Mouse (Mus musculus) heart, embryonic 13.5 days (tissue): ENCODE measurements around the gene Zfp982. TPM values are rescaled to one million over a fixed set of nuclear protein-coding genes. Genes with fewer than 3 reads are reported as not detected.
A peak's percentile ranks its signal among the peaks of the same experiment; 100 is the strongest.
"Not testable (repeated sequence)": the region's sequence is repeated elsewhere in the genome, so short reads cannot be mapped to it uniquely, and the experiment has no call there.

Source experiments
- ATAC-seq: fragments of 200-750 bp; cut with Nextera tagmentation; 2 replicates; pipeline ENCODE4 v1.8.0; 2017; ENCODE audit warnings: moderate TSS enrichment; ENCODE audit not compliant: insufficient number of reproducible peaks, low FRiP score, low TSS enrichment; ENCODE audit errors: extremely low read depth
- H3K27ac ChIP-seq: fragments of 300-500 bp; sonication (generic); replicated peaks from 2 replicates; pipeline ENCODE4 v1.5.1; 2015; ENCODE audit warnings: moderate library complexity, mild to moderate bottlenecking, inconsistent platforms
- H3K27me3 ChIP-seq: fragments of 300-500 bp; sonication (generic); replicated peaks from 2 replicates; pipeline ENCODE4 v1.6.1; 2015; ENCODE audit warnings: mild to moderate bottlenecking, inconsistent platforms
- H3K36me3 ChIP-seq: fragments of 300-500 bp; sonication (generic); 2 replicates; pipeline ENCODE4 v1.6.1; 2015; ENCODE audit warnings: mild to moderate bottlenecking, inconsistent platforms
- H3K4me1 ChIP-seq: fragments of 300-500 bp; sonication (generic); 2 replicates; pipeline ENCODE4 v1.6.1; 2015; ENCODE audit warnings: inconsistent platforms
- H3K4me2 ChIP-seq: fragments of 300-500 bp; sonication (generic); 2 replicates; pipeline ENCODE4 v1.6.1; 2015; ENCODE audit warnings: inconsistent platforms, mild to moderate bottlenecking, moderate library complexity
- H3K4me3 ChIP-seq: fragments of 300-500 bp; sonication (generic); 2 replicates; pipeline ENCODE4 v1.5.1; 2015; ENCODE audit warnings: moderate library complexity, mild to moderate bottlenecking, inconsistent platforms
- H3K9ac ChIP-seq: fragments of 300-500 bp; sonication (generic); 2 replicates; pipeline ENCODE4 v1.6.1; 2015; ENCODE audit warnings: inconsistent platforms, mild to moderate bottlenecking, moderate library complexity
- H3K9me3 ChIP-seq: fragments of 300-500 bp; sonication (generic); 2 replicates; pipeline ENCODE4 v1.6.1; 2016; ENCODE audit warnings: inconsistent platforms
- WGBS: fragments of 180-500 bp; shearing (Covaris S2); methylation state at CpG from one replicate; pipeline ENCODE4 v1.1.7; 2015; ENCODE audit warnings: mixed read lengths; 5-methylcytosine and 5-hydroxymethylcytosine counted together
- polyA plus RNA-seq: library from polyadenylated mRNA; unstranded; fragments of >200 nt; fragmentation: Nextera tagmentation; extraction: Ambion mirVana; gene quantifications from 2 replicates; pipeline ENCODE4 v1.2.1, GENCODE M21; 2015

The Zfp982 gene
- 5.4 and 5.5 TPM in 2 replicates for polyA plus RNA-seq

DNA sequence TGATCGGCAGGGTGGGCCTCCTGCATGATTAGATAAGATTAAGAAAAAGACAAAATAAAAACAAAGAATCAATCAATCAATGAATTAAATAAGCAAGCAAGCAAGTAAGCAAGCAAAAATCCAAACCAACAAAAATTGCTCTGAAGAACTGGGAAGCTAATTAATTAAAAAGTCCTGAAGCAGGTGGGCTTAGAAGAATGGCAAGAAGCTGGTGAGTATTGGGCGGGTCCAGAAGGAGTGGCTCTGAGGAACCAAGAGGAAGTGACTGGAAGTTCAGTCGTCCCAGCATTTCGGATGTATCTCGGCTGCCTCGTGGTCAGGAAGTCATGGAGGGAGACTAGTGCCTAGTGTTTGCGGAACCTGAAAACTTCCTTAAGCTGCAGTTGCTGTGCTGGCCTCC lies at the start of gene Zfp982:
Gene Zfp982 (plus strand): TSS at position 301 of the 400 bp plus-strand sequence.
- not testable (repeated sequence) for H3K9ac ChIP-seq, ATAC-seq, H3K27ac ChIP-seq, H3K27me3 ChIP-seq, H3K4me3 ChIP-seq, H3K4me2 ChIP-seq, H3K4me1 ChIP-seq
- WGBS: 69% methylated on average over 7 of the region's 7 CpGs
- Histone ChIP-seq H3K36me3 (peaks cover 33% of the 10 kb centered on the region), H3K9me3 (peaks cover 59% of the 10 kb centered on the region)

DNA sequence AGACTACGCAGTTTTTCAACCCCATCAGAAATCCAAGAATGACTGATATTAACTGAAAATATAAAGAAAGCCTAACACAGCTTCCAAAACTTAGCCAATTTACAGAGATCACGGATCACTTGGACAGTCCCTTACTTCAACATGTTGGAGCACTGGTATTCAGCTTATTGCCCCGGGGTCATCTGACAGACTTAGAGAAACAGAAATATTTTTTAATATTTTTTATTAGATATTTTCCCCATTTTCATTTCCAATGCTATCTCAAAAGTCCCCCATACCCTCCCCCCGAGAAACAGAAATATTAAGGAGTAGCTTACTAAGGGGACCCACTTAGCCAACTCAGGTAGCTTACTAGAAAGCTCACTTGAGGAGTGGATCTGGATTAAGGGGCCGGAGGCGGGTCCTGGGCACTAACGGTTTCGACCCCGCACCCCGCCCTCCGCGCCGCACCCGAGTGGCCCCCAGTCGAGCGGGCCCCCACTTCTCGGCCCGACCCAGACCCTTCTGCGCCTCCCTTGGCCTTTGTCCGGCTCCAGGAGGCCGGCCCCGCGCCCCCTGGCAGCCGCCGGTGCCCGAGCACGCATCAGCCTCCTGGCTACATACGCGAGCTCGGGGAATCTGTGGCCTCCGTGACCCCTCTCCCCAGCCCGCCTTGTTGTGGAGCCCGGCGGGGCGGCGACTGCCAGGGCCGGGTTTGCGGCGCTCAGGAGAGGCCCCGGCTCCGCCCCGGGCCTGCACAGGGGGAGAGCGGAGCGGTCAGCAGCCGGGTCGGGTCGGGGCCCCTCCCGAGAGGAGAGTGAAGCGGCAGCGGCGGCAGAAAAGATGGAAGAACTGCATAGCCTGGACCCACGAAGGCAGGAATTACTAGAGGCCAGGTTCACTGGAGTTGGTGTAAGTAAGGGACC lies 49.3 kb upstream of the Zfp982 start:
- Histone ChIP-seq H3K27ac (peak overlapping the region; percentile 84), H3K9ac (peak overlapping the region; percentile 93), H3K4me2 (peak overlapping the region; percentile 89), H3K4me3 (peak overlapping the region; percentile 62)
- ATAC-seq: peak; percentile 83
- H3K36me3 ChIP-seq, H3K27me3 ChIP-seq, H3K4me1 ChIP-seq, H3K9me3 ChIP-seq: not testable (repeated sequence)
- 5% methylated on average over 52 of the region's 52 CpGs for WGBS

DNA sequence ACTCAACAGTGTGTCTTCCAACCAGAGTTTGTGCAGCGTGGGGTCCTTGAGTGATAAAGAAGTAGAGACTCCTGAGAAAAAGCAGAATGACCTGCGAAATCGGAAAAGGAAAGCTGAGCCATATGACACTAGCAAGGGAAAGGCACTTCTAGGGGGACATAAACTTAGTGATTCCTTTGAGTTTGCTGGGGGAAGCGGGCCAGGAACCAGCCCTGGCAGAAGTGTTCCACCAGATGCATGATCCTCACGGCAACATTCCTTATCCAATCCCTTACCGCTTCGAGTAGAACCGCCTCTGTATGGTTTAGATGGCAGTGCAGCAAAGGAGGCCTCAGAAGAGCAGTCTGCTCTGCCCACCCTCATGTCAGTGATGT lies 48.7 kb upstream of the Zfp982 start:
- H3K9me3 ChIP-seq, H3K27me3 ChIP-seq, H3K36me3 ChIP-seq, H3K4me1 ChIP-seq, ATAC-seq: not testable (repeated sequence)
- peak overlapping the region; percentile 89 for H3K4me2 ChIP-seq
- whole genome bisulfite sequencing: 25% methylated on average over 8 of the region's 8 CpGs
- H3K9ac ChIP-seq: peak overlapping the region; percentile 93
- peak overlapping the region; percentile 84 for H3K27ac ChIP-seq
- peak overlapping the region; percentile 62 for H3K4me3 ChIP-seq

DNA sequence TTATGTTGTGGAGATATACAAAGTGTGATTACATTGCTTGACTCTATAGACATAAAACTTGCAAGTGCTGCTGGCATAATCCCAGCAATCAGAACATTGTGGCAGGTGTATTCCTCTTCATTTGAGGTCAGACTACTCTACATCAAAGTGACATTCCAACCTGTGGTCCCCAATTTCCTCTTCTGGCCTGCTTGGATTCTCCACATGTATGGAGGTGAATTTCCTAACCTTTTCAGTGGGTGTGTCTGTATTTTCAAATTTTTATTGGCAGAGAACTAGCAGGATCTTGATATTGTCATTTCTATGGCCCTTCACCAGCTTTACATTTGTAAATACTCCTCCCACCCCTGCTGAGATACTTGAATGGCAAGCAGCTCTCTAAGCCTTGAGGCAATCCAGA lies 46.8 kb upstream of the Zfp982 start:
- H3K27ac ChIP-seq, H3K4me3 ChIP-seq, H3K9ac ChIP-seq, H3K4me2 ChIP-seq, H3K36me3 ChIP-seq, H3K4me1 ChIP-seq, H3K27me3 ChIP-seq, ATAC-seq, H3K9me3 ChIP-seq: not testable (repeated sequence)

DNA sequence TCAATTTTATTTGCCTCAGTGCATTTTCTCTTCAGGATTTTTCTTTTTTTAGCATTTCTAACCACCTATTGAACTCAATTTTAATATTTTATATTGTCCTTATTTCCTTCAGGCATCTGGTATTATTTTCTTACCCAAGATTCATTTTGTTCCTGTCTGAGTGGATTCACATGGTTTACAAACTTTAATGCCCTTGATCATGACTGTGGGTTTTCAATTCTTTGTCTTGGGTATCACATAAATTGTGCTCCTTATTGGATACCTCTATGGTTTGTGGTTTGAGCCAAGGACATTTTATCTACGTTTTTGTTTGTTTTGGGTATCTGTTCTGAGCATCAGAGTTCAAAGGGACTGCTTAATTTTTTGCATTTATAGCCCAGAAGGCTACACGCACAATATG lies 43.9 kb upstream of the Zfp982 start:
- no peak overlapping the region for H3K4me3 ChIP-seq
- ATAC-seq: no peak
- H3K9me3 ChIP-seq: 0 out of 2 replicates have a peak, but pooled peaks cover 7% of the 10 kb centered on the region
- 62% methylated on average over 2 of the region's 2 CpGs for WGBS
- no peaks in the 10 kb centered on the region for H3K4me1 ChIP-seq
- H3K4me2 ChIP-seq: no peak overlapping the region
- H3K27ac ChIP-seq: no peak overlapping the region
- H3K9ac ChIP-seq: no peak overlapping the region
- no peaks in the 10 kb centered on the region for H3K27me3 ChIP-seq
- H3K36me3 ChIP-seq: no peaks in the 10 kb centered on the region

DNA sequence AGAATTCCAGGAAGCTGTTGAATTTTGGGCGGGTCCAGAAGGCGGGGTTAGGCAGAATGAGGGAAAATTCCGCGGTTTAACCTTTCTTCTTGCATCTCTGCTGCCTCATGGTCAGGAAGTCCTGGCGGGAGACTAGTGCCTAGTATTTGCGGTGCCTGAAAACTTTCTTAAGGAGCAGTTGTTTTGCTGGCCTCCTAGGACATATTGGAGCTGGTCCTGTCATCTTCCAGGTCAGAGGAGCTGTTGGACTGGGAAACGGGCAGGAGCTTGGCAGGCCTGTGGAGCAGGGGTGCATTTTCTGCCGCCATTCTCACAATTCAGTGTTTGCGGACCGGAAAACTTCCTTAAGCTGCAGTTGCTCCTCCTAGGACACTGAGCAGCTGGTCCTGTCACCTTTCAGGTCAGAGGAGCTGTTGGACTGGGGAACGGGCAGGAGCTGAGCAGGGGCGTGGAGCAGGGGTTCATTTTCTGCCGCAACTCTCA lies 43.1 kb upstream of the Zfp982 start:
- 0 out of 2 replicates have a peak, but pooled peaks cover 7% of the 10 kb centered on the region for H3K9me3 ChIP-seq
- H3K27me3 ChIP-seq: no peaks in the 10 kb centered on the region
- 29% methylated on average over 13 of the region's 13 CpGs for WGBS
- peak overlapping the region; percentile 40 for H3K4me3 ChIP-seq
- H3K4me1 ChIP-seq: no peaks in the 10 kb centered on the region
- H3K9ac ChIP-seq: peak overlapping the region; percentile 61; the same call in 1 of the 2 replicates
- ATAC-seq: no peak
- no peaks in the 10 kb centered on the region for H3K36me3 ChIP-seq
- H3K4me2 ChIP-seq: peak overlapping the region; percentile 63
- no peak overlapping the region for H3K27ac ChIP-seq

DNA sequence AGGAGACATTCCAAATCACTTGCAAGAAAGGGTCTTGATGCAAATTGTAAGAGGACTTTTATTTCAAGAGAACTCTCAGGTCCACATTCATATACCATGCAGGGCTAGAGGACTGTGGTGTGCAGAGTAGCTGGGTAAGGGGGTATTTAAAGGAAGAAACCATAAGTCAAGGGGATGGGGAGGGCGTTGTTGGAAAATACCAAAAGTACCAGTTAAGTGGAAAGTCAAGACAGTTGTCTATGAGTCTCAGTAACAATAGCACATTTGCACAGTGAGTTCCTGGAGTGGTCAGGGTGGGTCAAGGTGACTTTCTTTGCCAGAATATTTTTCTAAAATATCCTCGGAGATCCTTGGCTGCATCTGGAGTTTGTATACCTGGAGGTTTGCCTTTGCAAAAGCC lies 42.2 kb upstream of the Zfp982 start:
- not testable (repeated sequence) for H3K36me3 ChIP-seq, H3K4me1 ChIP-seq, H3K27ac ChIP-seq, H3K9me3 ChIP-seq, ATAC-seq, H3K9ac ChIP-seq, H3K27me3 ChIP-seq
- WGBS: 59% methylated on average over 2 of the region's 2 CpGs
- Histone ChIP-seq H3K4me3 (peak overlapping the region; percentile 40; the same call in 1 of the 2 replicates), H3K4me2 (peak overlapping the region; percentile 63)

DNA sequence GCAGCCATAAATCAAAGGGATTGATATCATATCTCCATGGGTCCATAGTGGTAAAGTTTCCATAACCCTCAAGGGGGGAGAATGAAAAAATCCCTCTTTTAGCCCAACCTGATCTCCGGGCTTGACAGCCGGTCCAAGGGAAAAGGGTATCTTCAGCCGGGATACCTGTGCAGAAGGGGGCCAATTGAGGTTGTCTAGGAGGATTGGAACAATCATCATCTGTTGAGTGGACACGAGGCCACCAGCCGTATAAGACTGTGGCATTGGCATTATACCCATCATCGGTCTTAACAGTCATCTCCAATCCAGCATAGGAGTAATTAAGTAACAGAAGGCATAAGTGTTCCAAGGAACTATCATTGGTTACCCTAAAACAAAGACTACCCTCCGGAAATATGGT lies 25.0 kb upstream of the Zfp982 start:
- ATAC-seq, H3K9ac ChIP-seq, H3K4me3 ChIP-seq, H3K4me1 ChIP-seq, H3K4me2 ChIP-seq, H3K27ac ChIP-seq, H3K27me3 ChIP-seq: not testable (repeated sequence)
- Histone ChIP-seq H3K36me3 (peaks cover 27% of the 10 kb centered on the region), H3K9me3 (peaks cover 72% of the 10 kb centered on the region)
- 81% methylated on average over 7 of the region's 7 CpGs for WGBS

DNA sequence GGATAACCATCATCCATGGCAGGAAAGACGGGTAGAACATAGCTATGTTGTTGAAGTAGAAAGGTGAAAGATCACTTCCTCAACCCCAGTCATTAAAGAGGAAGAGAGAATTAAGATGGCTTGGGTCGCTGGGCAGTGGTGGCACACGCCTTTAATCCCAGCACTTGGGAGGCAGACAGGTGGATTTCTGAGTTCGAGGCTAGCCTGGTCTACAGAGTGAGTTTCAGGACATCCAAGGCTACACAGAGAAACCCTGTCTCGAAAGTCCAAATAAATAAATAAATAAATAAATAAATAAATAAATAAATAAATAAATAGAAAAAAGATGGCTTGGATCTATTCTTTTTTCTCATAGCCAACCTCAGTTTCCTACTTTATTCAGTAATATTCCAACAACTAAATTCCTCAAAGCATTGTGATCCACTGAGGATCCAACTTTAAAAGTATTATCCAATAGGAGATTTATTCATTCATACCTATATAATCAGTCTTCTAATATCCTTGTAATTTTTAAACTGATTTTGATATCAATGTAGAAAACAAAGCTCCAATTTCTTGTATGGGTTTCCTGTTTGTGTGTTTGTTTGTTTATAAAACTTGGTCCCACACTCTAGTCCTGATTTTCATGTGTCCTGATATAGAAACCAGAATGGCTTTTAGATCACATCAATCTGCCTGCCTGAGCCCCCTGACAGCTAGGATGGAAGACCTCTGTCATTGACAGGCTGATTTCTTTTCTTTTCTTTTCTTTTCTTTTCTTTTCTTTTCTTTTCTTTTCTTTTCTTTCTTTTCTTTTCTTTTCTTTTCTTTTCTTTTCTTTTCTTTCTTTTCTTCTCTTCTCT lies 6.8 kb downstream of the Zfp982 start:
- H3K4me3 ChIP-seq, H3K27me3 ChIP-seq: not testable (repeated sequence)
- 81% methylated on average over 5 of the region's 5 CpGs for WGBS

DNA sequence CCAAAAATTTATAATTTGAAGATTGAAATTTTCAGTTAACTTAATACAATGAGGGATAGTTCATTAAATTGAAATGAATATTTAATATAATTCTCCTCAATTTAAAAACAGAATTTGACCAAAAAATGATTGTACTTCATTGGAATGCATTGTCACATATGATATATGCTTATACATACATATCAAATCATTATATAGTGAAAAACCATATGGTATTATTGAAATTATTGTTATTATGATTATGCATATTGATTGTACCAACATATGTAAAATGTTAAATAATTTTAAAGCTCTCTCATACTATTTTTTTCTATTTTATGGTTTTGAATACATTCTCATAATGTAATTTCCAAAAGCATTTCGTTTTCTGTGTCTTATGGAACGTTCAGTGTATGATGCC lies 17.0 kb downstream of the Zfp982 start:
- ATAC-seq: no peak

More for the DNA sequence above, 6.8 kb downstream of the Zfp982 start:
- not testable (repeated sequence) for H3K27ac ChIP-seq, H3K4me1 ChIP-seq, H3K9ac ChIP-seq, H3K36me3 ChIP-seq, H3K4me2 ChIP-seq
- ATAC-seq: 0 out of 2 replicates have a peak, but pooled peaks have one; percentile 14
- peaks cover 25% of the 10 kb centered on the region for H3K9me3 ChIP-seq

DNA sequence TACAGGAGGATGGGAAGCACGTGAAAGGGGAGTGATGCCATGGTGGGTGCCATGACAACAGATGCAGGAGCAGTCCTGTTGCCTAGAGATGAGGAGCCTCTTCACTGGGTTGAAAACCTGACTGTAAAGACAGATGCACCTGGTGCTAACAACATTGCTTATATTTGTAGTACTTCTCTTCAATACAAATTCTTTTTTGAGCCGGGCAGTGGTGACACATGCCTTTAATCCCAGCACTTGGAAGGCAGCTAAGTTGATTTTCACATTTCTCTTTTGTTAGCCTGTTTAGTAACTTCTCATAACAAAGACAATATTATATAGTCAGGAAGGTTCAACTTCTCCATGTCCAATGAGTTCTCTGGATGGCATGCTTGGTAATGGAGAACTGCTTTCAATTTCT lies 26.8 kb downstream of the Zfp982 start:
- Histone ChIP-seq H3K4me1 (no peaks in the 10 kb centered on the region), H3K4me3 (no peak overlapping the region), H3K4me2 (no peak overlapping the region), H3K27ac (no peak overlapping the region), H3K9me3 (peaks cover 81% of the 10 kb centered on the region), H3K36me3 (peaks cover 17% of the 10 kb centered on the region), H3K9ac (no peak overlapping the region), H3K27me3 (no peaks in the 10 kb centered on the region)
- 65% methylated on average over 2 of the region's 2 CpGs for WGBS
- no peak for ATAC-seq

More for the DNA sequence above, 17.0 kb downstream of the Zfp982 start:
- H3K36me3 ChIP-seq: peaks cover 26% of the 10 kb centered on the region
- no peak overlapping the region for H3K9ac ChIP-seq
- 70% methylated on average over 2 of the region's 2 CpGs for WGBS
- H3K9me3 ChIP-seq: peaks cover 35% of the 10 kb centered on the region
- H3K4me3 ChIP-seq: no peak overlapping the region
- no peaks in the 10 kb centered on the region for H3K4me1 ChIP-seq
- H3K27me3 ChIP-seq: no peaks in the 10 kb centered on the region
- no peak overlapping the region for H3K27ac ChIP-seq
- H3K4me2 ChIP-seq: no peak overlapping the region
